Mouse (Mus musculus) testis, adult 2 months (tissue): ENCODE results near the gene Manba.

Experiments used
- CTCF ChIP-seq: fragments of 200-500 bp; IDR thresholded peaks from 2 replicates; pipeline ENCODE4 v1.5.1; 2012; ENCODE audit warnings: low read depth, mild to moderate bottlenecking, inconsistent platforms, low read length, moderate library complexity; ENCODE audit not compliant: control insufficient read depth, insufficient read depth, insufficient replicate concordance
- POLR2A ChIP-seq: fragments of 200-500 bp; IDR thresholded peaks from 2 replicates; pipeline ENCODE4 v1.6.1; 2012; ENCODE audit warnings: low read depth, mild to moderate bottlenecking, inconsistent platforms, low read length, moderate library complexity; ENCODE audit not compliant: control insufficient read depth

GRCm38 (mm10) chr3:135606592-135606991, 121.2 kb downstream of the Manba start:
- TF ChIP-seq POLR2A (no peak), CTCF (no peak)
